Mouse (Mus musculus): Measurements from ENCODE around the gene Flot2.

Gene Flot2

DNA sequence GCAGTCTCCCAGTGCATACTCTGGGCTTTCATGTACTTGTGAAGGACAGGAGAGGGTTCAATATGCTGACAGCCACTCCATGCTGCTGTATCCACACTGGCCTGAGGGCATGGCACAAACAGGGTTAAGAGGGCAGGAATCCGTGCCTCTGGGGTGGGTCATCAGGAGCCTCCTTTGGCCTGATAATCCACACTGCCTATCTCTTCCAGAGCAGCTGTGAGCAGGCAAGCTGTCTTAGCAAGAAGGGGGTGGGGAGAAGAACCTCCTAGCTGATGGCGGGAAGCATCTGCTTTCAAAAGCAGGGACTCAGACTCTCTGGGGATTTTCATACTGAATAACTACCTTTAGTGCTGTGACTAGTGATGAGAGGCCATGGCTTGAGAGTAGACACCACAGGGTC, 28.2 kb downstream of the Flot2 start:
- no peak for DNase-seq

DNA sequence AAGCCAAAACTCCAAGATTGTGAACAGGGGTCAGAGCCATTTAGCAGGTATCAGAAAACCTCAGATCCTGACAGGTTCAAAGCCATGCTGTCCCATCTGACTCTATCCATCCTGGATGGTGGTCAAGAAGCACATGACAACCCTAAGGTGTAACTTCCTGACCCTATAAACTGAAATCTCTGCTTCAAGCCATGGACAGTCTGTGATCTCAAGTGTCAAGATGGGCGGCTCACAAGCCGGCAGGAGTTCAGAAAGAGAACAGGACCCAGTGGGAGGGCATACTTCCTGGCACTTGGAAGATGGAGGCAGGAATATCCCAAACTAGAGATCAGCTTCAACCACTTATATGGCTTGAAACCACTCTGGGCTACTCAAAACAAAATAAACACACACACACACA, 28.9 kb downstream of the Flot2 start:
- no peak for DNase-seq

DNA sequence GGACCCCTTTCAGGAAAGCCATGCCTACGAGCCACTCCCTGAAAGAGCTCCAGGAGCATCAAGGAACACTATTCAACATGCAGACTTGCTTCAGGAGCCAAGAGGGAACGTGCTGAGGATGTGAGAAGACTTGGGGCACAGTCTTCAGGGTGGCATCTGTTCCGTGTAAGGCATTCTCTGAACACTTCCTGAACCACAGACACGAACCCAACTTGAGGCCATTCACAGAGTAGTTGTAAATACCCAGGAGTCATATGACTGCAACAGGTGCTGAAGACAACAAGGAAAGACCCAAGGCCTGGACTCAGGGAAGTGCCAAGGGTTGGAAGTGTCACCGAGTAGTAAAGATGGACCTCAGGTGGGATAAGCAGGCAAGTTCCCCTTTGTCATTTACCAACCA, 29.8 kb downstream of the Flot2 start:
- no peak for DNase-seq

DNA sequence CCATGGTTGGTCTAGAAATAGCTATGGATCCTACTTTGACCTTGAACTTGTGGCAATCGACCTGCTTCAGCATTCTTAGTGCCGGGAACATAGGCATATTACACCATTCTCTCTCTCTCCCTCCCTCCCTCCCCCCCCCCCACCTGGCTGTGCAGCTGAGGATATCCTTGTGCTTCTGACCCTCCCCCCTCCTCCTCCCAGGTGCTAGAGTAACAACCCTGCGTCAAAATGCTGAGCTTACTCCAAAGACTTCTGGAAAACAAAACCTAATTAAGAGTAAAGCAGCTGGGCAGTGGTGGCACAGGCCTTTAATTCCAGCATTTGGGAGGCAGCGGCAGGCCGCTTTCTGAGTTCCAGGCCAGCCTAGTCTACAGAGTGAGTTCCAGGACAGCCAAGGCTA, 31.4 kb downstream of the Flot2 start:
- no peak for DNase-seq

DNA sequence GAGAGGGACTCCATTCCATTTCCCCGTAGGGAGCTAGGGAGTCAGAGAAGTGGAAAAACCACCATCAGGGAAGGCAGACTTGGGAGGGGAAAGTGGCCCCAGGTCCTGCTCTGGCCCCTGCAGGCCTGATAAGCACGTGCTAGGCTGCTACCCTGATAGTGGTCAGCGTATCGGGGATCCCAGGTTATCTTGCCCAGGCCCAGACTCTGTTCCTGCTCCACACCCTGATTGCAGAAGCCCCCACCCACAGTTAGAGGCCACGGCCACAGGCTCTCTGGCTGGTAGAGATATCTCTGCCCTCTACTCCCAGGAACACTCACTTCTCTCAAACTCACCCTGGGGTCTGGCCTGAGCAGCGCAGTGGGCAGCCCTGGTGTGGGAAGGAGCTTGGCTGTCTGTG, 31.9 kb downstream of the Flot2 start:
- no peak for DNase-seq

DNA sequence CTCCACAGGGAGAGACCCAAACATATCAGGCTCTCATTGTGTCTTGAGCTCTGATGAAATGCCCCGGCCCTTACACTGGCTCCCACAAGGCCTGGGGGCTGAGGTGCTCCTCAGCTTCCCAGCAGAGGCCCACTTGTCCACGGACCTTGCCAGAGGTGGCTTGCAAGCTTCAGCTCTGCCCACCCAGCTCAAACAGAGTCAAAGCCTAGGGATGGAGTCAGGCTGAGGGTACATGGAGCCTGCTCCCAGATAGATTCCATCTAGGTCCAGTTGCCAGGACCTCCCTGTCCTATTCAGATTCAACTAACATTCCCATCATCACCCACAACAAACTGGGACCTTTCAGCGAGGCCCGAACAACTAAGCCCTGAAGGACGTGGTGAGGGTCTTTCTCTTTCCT, 34.2 kb downstream of the Flot2 start:
- no peak for DNase-seq

DNA sequence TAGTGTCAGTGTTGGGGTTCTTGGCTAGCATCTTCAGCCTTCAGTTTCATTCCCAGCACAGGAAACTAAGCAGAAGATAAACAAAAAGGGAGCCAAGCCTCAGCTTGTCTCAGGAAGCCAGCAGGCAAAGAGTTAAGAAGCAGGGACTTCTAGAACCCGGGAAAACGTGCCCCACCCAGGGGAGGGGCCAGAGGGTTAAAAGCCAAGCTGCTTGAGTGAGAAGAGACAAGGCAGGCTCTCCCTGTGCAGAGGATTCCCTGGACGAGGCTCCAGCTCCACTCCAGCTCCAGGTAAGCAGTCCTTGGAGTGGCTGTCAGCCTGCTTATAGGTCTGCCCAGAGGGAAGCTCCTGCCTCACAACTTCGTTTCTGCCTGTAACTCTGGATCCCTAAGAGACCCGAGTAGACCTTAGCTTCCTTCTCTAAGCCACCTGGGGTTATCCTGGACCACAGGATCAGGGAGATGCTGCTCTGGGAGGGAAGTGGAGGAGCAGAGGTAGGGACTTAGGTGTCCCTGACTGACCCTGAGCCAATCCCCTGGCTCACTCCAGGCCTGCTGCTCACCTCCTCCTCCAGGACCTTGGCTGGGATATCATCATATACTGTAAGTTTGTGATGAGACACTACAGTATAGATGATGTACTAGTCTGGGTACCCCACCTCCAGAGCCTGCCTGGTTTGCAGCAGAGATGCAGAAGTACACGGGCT, 34.8 kb downstream of the Flot2 start:
- DNase-seq = no peak

DNA sequence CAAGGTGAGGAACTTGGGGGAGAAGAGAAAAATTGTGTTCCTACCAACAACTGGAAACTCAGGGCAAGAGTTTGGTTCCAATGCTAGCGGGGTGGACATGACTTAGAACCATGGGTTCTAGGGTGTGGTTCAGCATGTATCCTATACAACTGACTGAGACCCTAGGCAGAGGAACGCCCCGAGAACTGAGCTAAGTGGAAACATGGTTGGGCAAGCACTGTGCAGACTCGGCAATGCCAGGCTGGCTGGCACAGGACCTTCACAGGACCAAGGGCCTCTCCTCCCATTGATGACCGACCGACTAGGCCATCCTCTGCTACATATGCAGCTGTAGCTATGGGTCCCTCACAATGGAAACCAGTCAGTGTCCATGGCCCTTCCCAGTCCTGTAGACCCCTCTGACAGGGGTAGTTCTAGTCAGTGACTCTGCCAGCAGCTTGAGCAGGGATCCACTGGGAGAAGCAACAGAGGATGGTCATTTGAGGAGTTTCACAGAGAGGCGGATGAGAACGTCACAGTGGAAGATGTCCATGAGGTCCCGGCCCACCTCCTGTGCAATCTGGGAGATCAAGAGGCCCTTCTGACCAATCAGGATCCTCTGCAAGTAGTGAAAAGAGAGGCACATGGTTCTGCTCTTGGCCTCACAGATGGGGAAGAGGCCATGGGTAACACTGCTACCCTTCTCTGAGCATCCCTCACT, 36.0 kb downstream of the Flot2 start:
- DNase-seq = no peak

DNA sequence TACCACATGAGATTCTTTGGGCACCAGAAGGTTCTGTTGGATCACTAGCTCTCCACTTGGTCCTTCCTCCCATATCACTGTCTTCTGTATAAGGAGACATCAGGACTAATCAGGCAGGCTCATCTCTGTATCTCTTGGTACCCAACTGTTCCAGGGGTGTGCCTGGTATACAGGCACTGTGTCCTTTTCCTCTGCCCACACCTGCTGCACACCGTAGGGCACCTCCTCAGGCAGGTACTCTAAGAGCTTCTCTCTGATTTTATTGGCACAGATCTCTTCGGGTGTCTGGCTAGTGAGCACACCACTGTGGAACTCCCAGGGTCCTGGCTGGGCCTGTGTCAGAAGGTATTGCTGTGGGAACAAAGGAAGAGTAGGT, 36.5 kb downstream of the Flot2 start:
- no peak for DNase-seq

DNA sequence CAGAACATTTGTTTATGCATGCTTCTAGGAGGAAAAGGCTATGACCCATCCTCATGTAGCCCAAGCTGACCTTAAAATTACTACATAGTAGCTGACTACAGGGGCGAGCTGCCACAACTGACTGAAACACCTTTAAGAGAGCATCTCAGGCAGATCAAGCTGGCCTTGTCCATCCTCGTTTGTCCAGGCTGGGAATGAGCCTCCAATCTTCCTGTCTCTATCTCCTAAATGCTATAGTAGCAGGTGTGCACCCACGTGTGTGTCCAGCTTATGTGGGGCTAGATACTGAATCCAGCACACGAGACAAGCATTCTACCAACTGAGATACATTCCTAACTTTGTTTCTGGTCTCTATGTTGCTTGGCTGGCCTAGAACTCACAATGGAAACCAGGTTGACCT, 36.9 kb downstream of the Flot2 start:
- no peak for DNase-seq

DNA sequence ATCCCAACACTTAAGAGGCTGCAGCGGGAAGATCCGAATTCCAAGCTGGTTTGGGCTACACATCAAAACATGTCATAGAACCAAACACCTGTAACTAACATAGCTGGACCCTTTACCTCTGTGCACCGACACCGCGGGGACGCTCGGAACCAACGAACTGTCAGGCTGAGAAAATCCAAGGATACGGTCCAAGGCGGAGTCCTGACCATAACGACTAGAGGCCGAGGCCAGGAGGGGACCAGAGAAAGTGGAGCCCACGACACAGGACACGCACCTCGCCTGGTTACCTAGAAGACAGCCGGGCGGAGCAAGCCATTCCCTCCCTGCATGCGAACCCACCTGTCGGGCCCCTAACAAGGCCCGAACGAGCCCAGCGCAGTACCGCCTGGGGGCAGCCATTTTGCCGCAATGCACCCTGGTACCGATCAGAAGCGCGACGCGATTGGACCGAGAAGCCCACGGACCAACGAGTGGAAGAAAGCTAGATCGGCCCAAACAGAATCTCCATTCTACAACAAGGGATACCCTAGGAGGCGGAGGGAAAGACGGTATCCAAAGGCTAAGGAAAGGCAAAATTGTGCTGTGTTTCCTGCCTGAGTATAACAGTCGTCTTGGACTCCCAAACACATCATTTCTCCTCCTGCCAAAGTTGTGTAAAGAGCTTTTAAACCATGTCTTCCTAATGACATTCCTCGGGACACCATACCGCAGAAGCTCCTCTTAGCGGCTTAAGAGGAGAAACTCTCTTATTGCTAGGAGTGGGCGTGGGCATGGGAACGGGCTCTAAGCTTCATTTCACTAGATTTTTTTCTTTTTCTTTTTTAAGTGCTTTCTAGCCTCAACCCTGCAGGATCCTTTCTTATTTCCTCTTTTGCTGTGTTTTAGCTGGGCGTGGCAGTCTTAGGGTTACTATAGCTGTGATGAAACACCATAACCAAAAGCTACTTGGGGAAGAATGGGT, 42.5 kb downstream of the Flot2 start, which contains the start of gene Eral1:
Gene Eral1 (minus strand): TSS at position 423 of the 961 bp plus-strand sequence.
- peak; percentile 79 to 82 for DNase-seq

DNA sequence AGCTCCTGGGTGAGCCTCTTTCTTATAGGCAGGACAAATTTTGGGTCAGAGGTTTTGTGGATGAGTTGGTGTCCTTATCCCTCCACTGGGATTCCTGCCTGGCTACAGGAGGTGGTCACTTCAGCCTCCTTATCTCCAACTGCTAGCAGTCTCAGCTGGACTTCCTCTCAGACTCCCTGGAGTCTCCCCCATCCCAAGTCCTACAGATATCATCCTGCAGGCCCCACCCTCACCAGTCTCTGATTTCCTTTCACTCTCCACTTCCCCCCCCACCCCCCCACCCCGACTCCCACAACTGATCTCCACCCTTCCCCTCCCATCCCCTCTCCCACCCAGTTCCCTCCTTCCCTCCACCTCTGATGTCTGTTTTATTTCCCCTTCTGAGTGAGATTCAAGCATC, 45.9 kb downstream of the Flot2 start:
- DNase-seq = no peak

DNA sequence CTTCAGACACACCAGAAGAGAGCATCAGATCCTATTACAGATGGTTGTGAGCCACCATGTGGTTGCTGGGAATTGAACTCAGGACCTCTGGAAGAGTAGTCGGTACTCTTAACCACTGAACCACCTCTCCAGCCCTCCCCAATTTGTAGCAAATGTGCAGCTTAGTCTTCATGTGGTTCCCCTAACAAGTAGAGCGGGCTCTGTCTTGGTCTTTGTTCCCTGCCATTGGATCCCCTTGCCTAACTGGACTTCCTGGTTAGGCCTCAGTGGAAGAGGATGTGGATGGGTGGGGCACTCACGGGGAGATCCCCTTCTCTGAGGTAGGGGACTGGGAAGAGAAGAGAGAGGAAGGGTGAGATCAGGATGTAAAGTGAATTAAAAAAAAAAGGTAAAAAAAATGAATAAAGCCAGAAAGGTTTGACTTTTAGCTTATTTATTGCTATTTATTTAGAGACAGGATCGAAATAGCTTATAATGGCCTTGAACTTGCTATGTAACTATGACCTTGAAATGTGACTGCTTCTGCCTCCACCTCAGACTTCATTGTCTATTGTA, 49.3 kb downstream of the Flot2 start:
- DNase-seq = no peak

DNA sequence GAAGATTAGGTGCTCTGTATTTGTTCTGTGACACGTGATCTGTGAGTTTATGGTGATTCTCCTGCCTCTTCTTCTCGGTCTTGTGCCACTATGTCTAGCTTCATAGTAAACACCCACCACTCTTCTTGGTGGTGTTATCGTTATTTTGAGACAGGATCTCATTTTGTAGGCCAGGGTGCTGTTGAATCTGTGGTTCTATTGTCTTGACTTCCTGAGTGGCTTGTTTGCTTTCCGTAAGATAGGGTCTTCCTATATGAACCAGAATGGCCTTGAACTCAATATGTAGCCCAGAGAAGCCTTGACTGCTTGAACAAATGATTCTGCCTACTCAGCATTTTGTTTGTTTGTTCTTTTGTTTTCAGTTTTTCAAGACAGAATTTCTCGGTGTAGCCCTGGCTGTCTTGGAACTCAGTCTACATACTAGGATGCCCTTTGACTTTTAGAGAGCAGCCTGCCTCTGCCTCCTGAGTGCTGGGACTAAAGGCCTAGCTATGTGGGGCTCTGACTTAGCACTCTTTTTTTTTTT, 50.1 kb downstream of the Flot2 start:
- no peak for DNase-seq

DNA sequence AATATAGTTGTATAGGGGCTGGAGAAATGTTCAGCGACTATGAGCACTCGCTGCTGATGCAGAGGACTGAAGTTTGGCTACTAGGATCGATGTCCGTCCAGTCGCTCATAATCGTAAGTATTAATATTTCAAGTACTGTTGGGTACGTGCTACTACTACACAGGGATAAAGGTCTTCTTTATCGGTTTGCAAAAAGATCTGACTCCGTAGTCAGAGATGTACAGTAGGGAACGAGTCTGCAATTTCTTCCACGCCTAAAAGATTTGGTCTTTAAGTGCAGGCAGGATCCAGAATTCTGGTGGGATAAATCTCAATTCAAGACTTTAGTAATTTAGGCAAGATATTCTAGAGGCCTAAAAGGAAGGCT, 56.4 kb downstream of the Flot2 start:
- no peak for DNase-seq

DNA sequence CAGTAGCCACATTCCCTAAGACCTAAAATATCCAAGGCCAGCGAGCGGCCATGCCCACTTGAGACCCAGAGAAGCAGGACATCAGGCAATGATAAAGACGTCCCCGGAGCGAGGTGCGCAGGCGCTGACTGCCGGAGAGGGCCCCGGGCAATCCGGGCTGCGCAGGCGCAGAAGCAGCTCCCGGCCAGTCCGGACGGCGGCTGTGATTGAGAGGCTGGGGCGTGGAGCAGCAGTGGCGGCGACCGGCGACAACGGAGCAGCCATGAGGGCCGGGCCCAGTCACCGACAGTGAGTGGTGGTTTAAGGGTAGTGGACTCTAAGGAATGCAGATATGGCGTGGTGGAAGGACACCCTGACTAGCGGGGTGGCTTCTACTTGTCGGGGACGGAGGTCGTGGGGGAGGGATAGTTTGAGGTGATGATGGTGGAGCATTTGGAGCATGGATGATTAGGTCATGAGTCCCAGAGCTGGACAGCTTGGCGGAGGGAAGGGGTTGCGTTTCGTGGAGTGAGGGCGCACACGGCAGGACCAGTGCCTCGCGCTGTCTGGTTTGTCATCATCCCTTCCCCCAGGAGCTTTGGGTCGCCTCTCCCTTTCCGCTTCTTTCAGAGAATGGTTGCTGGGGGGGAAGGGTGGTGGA, 56.9 kb downstream of the Flot2 start, which contains the start of gene Fam222b:
Gene Fam222b (plus strand): TSS at position 157 of the 640 bp plus-strand sequence.
- DNase-seq = peak; percentile 90 to 91

DNA sequence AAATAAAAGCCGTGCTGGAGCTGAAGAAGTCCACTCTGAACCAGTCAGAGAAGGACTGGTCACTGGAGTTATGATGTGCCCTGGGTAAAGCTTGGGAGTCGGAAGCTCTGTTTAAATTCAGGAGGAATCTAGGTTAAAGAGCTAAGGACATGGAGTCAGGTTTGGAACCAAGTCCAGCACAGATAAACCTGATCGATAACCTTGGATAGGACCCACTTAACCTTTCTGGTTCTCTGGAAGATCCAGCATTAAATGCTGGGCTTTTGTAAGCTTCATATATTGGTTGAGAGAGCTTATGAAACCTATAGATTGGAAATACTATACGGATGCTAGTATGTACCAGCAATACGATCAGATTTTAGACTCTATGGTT, 57.4 kb downstream of the Flot2 start:
- no peak for DNase-seq

DNA sequence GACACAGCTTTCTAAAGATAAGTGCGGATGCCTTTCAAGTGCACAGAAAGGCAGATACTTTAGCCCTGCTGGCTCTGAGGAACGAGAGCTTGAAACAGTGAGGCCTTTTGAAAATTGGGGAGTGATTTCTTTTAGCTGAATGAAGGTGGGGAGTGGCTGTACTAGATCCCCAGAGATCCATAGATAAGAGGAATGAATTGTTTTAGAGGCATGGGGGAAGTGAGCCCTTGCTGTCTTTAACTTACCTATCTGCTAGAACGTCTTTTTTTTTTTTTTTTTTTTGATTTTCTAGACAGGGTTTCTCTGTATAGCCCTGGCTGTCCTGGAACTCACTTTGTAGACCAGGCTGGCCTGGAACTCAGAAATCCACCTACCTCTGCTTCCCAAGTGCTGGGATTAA, 59.3 kb downstream of the Flot2 start:
- DNase-seq = no peak

DNA sequence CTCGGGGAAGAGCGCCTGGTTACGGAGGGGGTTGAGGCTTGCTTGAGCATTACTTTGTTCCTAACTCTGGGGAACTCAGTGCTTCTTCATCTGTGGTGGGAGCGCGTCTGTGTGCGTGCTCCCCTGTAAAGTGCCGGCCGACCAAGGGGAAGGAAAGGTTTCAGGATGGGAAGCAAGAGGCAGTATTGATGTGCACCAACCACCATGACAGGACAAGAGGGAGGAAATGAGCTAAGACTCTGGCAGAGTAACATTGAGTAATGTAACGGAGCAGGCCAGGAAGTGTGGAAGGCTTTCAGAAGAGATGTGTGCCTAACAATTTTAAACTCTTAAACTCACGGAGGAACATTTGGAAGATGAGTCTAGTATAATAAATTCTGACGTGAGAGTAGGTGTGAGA, 63.0 kb downstream of the Flot2 start:
- no peak for DNase-seq

DNA sequence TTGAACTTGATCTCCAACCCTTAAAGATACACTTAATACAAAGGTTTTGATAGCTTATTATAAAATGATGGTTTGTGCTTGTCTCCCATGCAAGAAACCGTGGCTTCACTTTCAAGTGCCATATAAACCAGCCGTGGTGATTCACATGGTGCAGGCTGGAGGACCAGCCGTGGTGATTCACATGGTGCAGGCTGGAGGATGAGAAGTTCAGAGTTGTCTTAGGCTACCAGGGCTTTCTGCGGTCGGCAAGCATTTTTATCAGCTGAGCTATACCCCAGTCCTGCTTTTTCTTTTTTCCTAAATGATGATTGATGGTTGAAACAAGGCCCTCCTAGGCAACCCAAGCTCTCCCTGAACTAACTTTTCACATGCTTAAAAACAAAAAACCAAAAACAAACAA, 64.4 kb downstream of the Flot2 start:
- DNase-seq = no peak

DNA sequence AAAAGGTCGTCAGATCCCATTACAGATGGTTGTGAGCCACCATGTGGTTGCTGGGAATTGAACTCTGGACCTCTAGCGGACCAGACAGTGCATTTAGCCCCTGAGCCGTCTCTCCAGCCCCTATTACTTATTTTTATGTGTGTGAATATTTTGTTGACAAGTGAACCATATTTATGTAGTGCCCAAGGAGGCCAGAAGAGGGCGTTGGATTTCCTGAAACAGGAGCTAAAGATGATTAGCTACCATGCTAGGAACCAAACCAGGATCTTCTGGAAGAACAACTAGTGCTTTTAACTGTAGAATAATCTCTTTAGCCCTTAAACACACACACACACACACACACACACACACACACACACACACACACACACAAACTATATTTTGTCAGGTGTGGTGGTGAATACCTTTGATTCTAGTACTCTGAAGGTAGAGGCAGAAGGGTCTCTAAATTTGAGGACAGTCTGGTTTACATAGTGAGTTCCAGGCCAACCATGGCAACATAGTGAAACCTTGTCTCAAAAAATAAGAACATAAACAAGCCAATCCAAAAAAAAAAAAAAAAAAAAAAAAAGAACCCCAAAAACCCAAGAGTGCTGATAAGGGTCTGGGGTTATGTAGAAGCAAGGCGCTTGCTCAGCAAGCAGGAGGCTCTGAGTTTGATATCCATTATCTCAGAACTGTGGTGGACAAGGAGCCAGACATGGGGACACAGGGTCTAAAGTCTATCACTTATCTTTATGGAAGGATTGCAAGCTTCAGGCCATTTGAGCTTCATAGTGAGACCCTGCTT, 65.4 kb downstream of the Flot2 start:
- peak; percentile 19 to 33 for DNase-seq

DNA sequence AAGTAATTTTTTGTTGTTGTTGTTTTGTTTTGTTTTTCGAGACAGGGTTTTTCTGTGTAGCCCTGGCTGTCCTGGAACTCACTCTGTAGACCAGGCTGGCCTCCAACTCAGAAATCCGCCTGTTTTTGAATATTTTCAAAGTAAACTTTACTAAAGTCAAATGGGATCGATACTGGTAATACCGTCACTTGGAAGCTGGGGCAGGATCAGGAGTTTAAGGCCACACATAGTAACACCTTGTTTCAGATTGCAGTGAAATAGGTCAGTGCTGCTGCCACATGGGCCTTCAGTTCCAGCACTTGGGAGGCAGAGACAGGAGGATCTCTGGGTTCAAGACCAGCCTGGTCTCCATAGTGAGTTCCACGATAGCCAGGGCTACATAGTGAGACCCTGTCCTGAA, 66.8 kb downstream of the Flot2 start:
- no peak for DNase-seq

All from B cell, adult 2 months (primary cell).